Mouse (Mus musculus) gastrocnemius, adult 2 months (tissue): ENCODE results near the gene Ube2n. TPM values are rescaled to one million over a fixed set of nuclear protein-coding genes. Genes with fewer than 3 reads are reported as not detected.
A peak's percentile ranks its signal among the peaks of the same experiment; 100 is the strongest.

Experiments
- DNase-seq: peaks from one replicate; pipeline ENCODE4 v3.0.0; 2022
- H3K27ac ChIP-seq: fragments of 200-600 bp; 2 replicates; pipeline ENCODE4 v1.8.1; 2022; ENCODE audit warnings: mild to moderate bottlenecking
- H3K4me3 ChIP-seq: fragments of 200-600 bp; 2 replicates; pipeline ENCODE4 v1.8.1; 2022; ENCODE audit warnings: mild to moderate bottlenecking, moderate library complexity
- CTCF ChIP-seq: fragments of 200-600 bp; IDR thresholded peaks from 2 replicates; pipeline ENCODE4 v1.8.1; 2022; ENCODE audit warnings: antibody characterized with exemption, mild to moderate bottlenecking, moderate library complexity
- intact Hi-C: fragments of 180-260 bp; cut with DNase I; formaldehyde crosslinking; loops from one replicate; pipeline ENCODE4 v1.15.1; 2025
- microRNA-seq: library from miRNA; unstranded; fragments of <30 nt; microRNA quantifications from one replicate; pipeline ENCODE4 v1.2.0, GENCODE M21; 2021
- total RNA-seq, 2 experiments: library from RNA; stranded (reverse); gene quantifications; 2 replicates each; pipeline ENCODE4 v1.2.3; 2021

The Ube2n gene
- total RNA-seq, 2 experiments from 2014 or later, result 71.3 to 75.6 TPM

DNA sequence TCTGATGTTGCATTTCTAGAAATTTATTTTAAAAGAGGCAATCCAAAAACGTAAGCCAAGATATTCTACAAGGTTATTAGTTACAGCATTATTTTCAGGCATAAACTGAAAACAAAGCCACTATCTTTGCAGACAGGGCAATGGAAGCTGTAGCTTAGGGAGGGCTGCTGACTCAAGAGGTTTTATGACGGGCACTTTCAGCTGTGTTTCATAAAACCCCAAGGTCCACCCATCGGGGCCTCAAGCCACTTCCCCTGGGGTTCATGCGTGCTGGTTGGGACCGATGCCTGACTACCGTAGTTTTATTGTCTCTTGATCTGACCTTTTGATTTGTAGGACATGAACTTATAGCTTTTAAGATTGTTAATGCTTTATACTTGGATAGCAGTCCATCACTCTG is 75.3 kb downstream of the Ube2n start:
- Histone ChIP-seq H3K27ac (no peak overlapping the region), H3K4me3 (no peak overlapping the region)
- no peak for TF ChIP-seq CTCF
- DNase-seq, result no peak
- intact Hi-C loops, result no loop called here

DNA sequence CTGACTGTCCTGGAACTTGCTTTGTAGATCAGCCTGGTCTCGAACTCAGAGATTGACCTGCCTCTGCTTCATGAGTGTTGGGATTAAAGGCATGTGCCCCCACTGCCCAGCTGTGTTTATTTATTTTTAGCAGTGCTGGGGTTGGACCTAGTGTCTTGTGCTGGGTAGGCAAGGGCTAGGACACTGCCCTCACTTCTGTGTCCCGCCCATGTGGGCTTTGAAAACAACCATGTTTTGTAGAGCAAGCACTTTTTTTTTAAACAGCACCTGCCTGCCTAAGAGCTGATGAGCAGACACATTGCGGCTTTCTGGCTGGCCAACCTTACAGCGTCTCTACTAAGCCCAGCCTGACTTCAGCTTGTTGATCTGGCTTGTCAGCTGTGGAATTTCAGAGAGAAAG is 76.3 kb downstream of the Ube2n start:
- TF ChIP-seq CTCF, result no peak
- DNase-seq, result no peak
- intact Hi-C loops, result no loop called here
- Histone ChIP-seq H3K27ac (no peak overlapping the region), H3K4me3 (no peak overlapping the region)

DNA sequence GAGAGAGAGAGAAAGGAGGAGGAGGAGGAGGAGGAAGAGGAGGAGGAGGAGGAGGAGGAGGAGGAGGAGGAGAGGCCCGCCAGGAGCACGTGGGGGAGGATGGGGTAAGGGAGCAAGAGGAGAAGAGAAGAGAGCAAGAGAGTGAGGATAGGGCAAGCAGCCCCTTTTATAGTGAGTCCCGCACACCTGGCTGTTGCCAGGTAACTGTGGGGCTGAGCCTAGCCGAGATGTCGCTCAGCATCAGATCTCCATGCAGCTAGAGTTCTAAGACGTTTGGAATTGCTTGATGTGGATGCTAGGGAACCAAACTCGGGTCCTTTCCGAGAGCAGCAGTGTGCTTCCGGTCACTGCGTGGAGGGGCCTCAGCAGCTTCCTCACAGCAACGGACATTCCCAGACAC is 79.5 kb downstream of the Ube2n start:
- no peak for DNase-seq
- intact Hi-C loops, result no loop called here
- H3K27ac ChIP-seq, result no peak overlapping the region
- no peak overlapping the region for H3K4me3 ChIP-seq
- TF ChIP-seq CTCF, result no peak

Small RNA genes within 50 kb of the gene (microRNA-seq; reads per million reads assigned to microRNA genes)
- 36.8 reads per million, percentile 27 among the genes with 10 or more reads in this experiment for gene Mir3058

Other genes starting within 250 kb of the Ube2n start
- gene Cradd, start 191.0 kb upstream of the Ube2n start, total RNA-seq, result 1 to 10 TPM; 8.6 to 9.8 TPM
- gene Socs2, start 98.0 kb upstream of the Ube2n start, total RNA-seq, result 10 to 100 TPM; 18.0 to 26.9 TPM
- 100 to 1,000 TPM; 307 to 392 TPM for gene Mrpl42, start 13.2 kb upstream of the Ube2n start, total RNA-seq
- gene Nudt4, start 49.0 kb downstream of the Ube2n start, total RNA-seq, result 100 to 1,000 TPM; 182 to 332 TPM
- gene Anapc15-ps, start 158.3 kb downstream of the Ube2n start, total RNA-seq, result not detected